In the genomic region with DNA sequence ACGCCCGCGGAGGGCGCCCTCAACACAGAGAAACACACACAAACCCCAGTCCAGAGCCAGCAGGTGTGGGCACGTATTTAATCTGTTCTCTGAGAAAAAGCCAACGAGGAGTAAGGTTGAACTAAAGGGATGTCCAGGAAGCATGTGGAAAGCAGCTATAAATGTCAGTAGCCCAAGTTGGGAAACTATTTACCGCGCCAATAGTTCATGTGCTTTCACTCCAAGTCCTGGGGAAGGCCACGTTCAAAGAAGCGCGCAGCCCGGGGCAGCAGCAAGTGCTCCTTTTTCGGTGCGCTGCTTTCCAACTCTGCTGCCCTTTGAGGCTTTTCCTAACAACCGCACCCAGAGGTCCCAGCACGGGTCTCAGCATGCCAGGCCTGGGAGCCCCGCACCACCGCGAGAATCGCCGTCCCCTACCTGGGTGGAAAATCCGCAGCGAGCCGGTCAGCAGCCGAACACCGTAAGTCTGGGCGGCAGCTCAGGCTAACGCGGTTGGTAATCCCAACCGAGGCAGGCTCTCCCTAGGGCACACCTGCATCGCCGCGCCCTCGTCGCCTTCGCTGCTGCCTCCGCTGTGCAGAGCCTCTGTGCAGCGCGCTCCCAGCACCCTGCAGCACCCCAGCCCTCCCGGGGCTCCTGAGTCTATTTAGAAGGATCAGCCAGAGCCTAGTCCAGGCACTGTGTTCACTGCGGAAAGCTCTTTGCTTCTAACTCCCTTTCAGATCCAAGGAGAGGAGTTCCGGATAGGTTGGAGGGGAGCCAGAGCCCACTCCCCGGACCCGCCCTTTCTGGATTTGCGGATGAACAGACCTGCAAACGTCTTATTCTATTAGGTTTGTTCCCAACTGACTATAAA, we compare ENCODE assay signal across 8 mouse cellular contexts. TPM values are rescaled to one million over a fixed set of nuclear protein-coding genes. Genes with fewer than 3 reads are reported as not detected.
A peak's percentile ranks its signal among the peaks of the same experiment; 100 is the strongest.
DNase-seq lines count a peak whose midpoint lies in the region; ATAC-seq lines count a peak whose summit lies in the region.

A gene (minus strand): TSS at position 806 of the 856 bp plus-strand sequence.

- 1% methylated on average over 46 of the region's 46 CpGs for WGBS in kidney, embryonic 15.5 days
- WGBS in embryonic facial prominence, embryonic 10.5 days = under 1% methylated on average over 46 of the region's 46 CpGs
- under 1% methylated on average over 46 of the region's 46 CpGs for WGBS in hindbrain, embryonic 14.5 days
- WGBS in liver, embryonic 12.5 days (ENCODE audit: insufficient replicate concordance) = 6% methylated on average over 46 of the region's 46 CpGs

- peak; percentile 64 for ATAC-seq in kidney, embryonic 15.5 days (replicated peaks; ENCODE audit: low FRiP score)
- ATAC-seq in hindbrain, embryonic 14.5 days (ENCODE audit: low FRiP score) = peak; percentile 65; the same call in 1 of the 2 replicates
- no peak for ATAC-seq in liver, embryonic 12.5 days

- peaks cover 19% of the 10 kb centered on the region for H3K4me1 ChIP-seq in kidney, embryonic 15.5 days
- peaks cover 15% of the 10 kb centered on the region for H3K4me1 ChIP-seq in embryonic facial prominence, embryonic 10.5 days
- H3K4me1 ChIP-seq in hindbrain, embryonic 14.5 days (replicated peaks; ENCODE audit: control insufficient read depth, insufficient read depth, low read length) = peaks cover 7% of the 10 kb centered on the region; the same call in 1 of the 2 replicates
- no peaks in the 10 kb centered on the region for H3K4me1 ChIP-seq in liver, embryonic 12.5 days

- peak within 1 kb of the TSS; percentile 50; the same call in 1 of the 2 replicates for H3K9ac ChIP-seq in kidney, embryonic 15.5 days
- H3K9ac ChIP-seq in hindbrain, embryonic 14.5 days = peak within 1 kb of the TSS; percentile 59
- H3K9ac ChIP-seq in liver, embryonic 12.5 days = no peak within 1 kb of the TSS

- H3K27ac ChIP-seq in kidney, embryonic 15.5 days = no peak within 1 kb of the TSS
- H3K27ac ChIP-seq in embryonic facial prominence, embryonic 10.5 days (replicated peaks) = peak within 1 kb of the TSS; percentile 48
- H3K27ac ChIP-seq in hindbrain, embryonic 14.5 days = no peak within 1 kb of the TSS
- H3K27ac ChIP-seq in liver, embryonic 12.5 days = no peak within 1 kb of the TSS

- peaks cover 39% of the 10 kb centered on the region for H3K27me3 ChIP-seq in kidney, embryonic 15.5 days
- H3K27me3 ChIP-seq in embryonic facial prominence, embryonic 10.5 days (replicated peaks; ENCODE audit: low read depth, poor library complexity, severe bottlenecking) = peaks cover 59% of the 10 kb centered on the region
- peaks cover 28% of the 10 kb centered on the region for H3K27me3 ChIP-seq in hindbrain, embryonic 14.5 days (ENCODE audit: control insufficient read depth, insufficient read depth, low read length)
- peaks cover 48% of the 10 kb centered on the region for H3K27me3 ChIP-seq in liver, embryonic 12.5 days (replicated peaks)

- DNase-seq in kidney, postnatal 14 days = no peak
- peak; percentile 26 for DNase-seq in adrenal gland, postnatal 14 days
- peak; percentile 55 for DNase-seq in embryonic facial prominence, embryonic 10.5 days (ENCODE audit: low spot score)
- DNase-seq in hindbrain, embryonic 14.5 days (ENCODE audit: low spot score) = no peak
- DNase-seq in retina, embryonic 14.5 days (ENCODE audit: low spot score) = peak; percentile 53
- no peak for DNase-seq in urinary bladder, postnatal 25 days (ENCODE audit: low spot score)

- no peaks in the 10 kb centered on the region for H3K9me3 ChIP-seq in kidney, embryonic 15.5 days (replicated peaks)
- H3K9me3 ChIP-seq in embryonic facial prominence, embryonic 10.5 days = no peaks in the 10 kb centered on the region
- H3K9me3 ChIP-seq in hindbrain, embryonic 14.5 days (ENCODE audit: control insufficient read depth, low read length) = no peaks in the 10 kb centered on the region
- no peaks in the 10 kb centered on the region for H3K9me3 ChIP-seq in liver, embryonic 12.5 days (replicated peaks)

- H3K4me2 ChIP-seq in kidney, embryonic 15.5 days = peak within 1 kb of the TSS; percentile 97
- peak within 1 kb of the TSS; percentile 98 for H3K4me2 ChIP-seq in hindbrain, embryonic 14.5 days (replicated peaks)
- H3K4me2 ChIP-seq in liver, embryonic 12.5 days = peak within 1 kb of the TSS; percentile 52

- H3K4me3 ChIP-seq in kidney, embryonic 15.5 days (replicated peaks) = peak within 1 kb of the TSS; percentile 50
- peak within 1 kb of the TSS; percentile 63 for H3K4me3 ChIP-seq in embryonic facial prominence, embryonic 10.5 days
- H3K4me3 ChIP-seq in hindbrain, embryonic 14.5 days (replicated peaks; ENCODE audit: low read length) = peak within 1 kb of the TSS; percentile 51
- H3K4me3 ChIP-seq in liver, embryonic 12.5 days = peak within 1 kb of the TSS; percentile 20; the same call in 1 of the 2 replicates

- no peaks in the 10 kb centered on the region for H3K36me3 ChIP-seq in kidney, embryonic 15.5 days
- H3K36me3 ChIP-seq in embryonic facial prominence, embryonic 10.5 days (replicated peaks) = no peaks in the 10 kb centered on the region
- no peaks in the 10 kb centered on the region for H3K36me3 ChIP-seq in hindbrain, embryonic 14.5 days (replicated peaks; ENCODE audit: control insufficient read depth, insufficient read depth)
- no peaks in the 10 kb centered on the region for H3K36me3 ChIP-seq in liver, embryonic 12.5 days

RNA-seq across cellular contexts. Expression of the gene that starts here (rescaled TPM):
- polyA plus RNA-seq in kidney, embryonic 15.5 days (2015; fragmentation: Nextera tagmentation; extraction: Ambion mirVana) = 0.92 and 1.2 TPM in 2 replicates
- total RNA-seq in adrenal gland, postnatal 14 days (2021) = 0.45 and 0.67 TPM in 2 replicates
- polyA plus RNA-seq in embryonic facial prominence, embryonic 10.5 days (2016; fragmentation: Nextera tagmentation; extraction: Ambion mirVana) = 0.69 and 0.70 TPM in 2 replicates
- polyA plus RNA-seq in hindbrain, embryonic 14.5 days (2014; fragmentation: Nextera tagmentation; extraction: Ambion mirVana) = 20.0 and 23.8 TPM in 2 replicates
- 0.02 and 0.05 TPM in 2 replicates for polyA plus RNA-seq in liver, embryonic 12.5 days (2016; fragmentation: Nextera tagmentation; extraction: Ambion mirVana)

Comparison
In these comparisons a context has a peak if more than half of its experiments do, and no peak if none do; other contexts are left out.
1. Peak in DNase-seq in adrenal gland, postnatal 14 days; RNA of the gene not detected or under 1 TPM.
2. Peak in DNase-seq, H3K4me3 ChIP-seq and H3K27ac ChIP-seq in embryonic facial prominence, embryonic 10.5 days; RNA of the gene not detected or under 1 TPM.